Mouse (Mus musculus) T-helper 17 cell (primary cell): ENCODE data around the gene Rab36.

Experiments
- in situ Hi-C, 2 experiments: fragments of 300-600 bp; cut with MboI, MseI; formaldehyde crosslinking; loops; 1 replicate in 1 of 2; 2 replicates in 1 of 2; pipeline ENCODE4 v1.15.1; 2025; ENCODE audit warnings: high pct_unique_total_duplicates in 2 of 2

The Rab36 gene

GRCm38 (mm10) chr10:75067446-75067845 is 30.6 kb downstream of the Rab36 start:
- in situ Hi-C loops = no loop called here

GRCm38 (mm10) chr10:75068086-75068485 is 31.2 kb downstream of the Rab36 start:
- in situ Hi-C loops = no loop called here

GRCm38 (mm10) chr10:75068624-75069328 is 31.9 kb downstream of the Rab36 start:
- in situ Hi-C loops = no loop called here

GRCm38 (mm10) chr10:75070281-75070976 is 33.6 kb downstream of the Rab36 start:
- in situ Hi-C loops = no loop called here

- in situ Hi-C loops = no loop called here
These were observed 38.8 kb downstream of the Rab36 start for GRCm38 (mm10) chr10:75075665-75076064.

- in situ Hi-C loops = no loop called here
These were observed 41.6 kb downstream of the Rab36 start for GRCm38 (mm10) chr10:75078174-75079128.

GRCm38 (mm10) chr10:75085330-75085729 is 48.5 kb downstream of the Rab36 start:
- in situ Hi-C loops = no loop called here

GRCm38 (mm10) chr10:75088471-75088870 is 51.6 kb downstream of the Rab36 start:
- in situ Hi-C loops = no loop called here

- in situ Hi-C loops = no loop called here
These were observed 54.8 kb downstream of the Rab36 start for GRCm38 (mm10) chr10:75091478-75092152.

GRCm38 (mm10) chr10:75093252-75093987 is 56.6 kb downstream of the Rab36 start:
- in situ Hi-C loops = no loop called here

GRCm38 (mm10) chr10:75094338-75094737 is 57.5 kb downstream of the Rab36 start:
- in situ Hi-C loops = no loop called here

- in situ Hi-C loops = no loop called here
These were observed 58.4 kb downstream of the Rab36 start for GRCm38 (mm10) chr10:75095216-75095615.

GRCm38 (mm10) chr10:75098446-75099183 is 61.8 kb downstream of the Rab36 start:
- in situ Hi-C loops = no loop called here

- in situ Hi-C loops = loop anchor here in 1 of 2 experiments (5.0 kb wide), 1 partner anchor 38 kb away; the partner anchor contains the start of gene Bcr
These were observed 63.4 kb downstream of the Rab36 start for GRCm38 (mm10) chr10:75100298-75100697.

GRCm38 (mm10) chr10:75103502-75103901 is 66.6 kb downstream of the Rab36 start:
- in situ Hi-C loops = loop anchor here in 1 of 2 experiments (5.0 kb wide), 1 partner anchor 41 kb away; the partner anchor contains the start of gene Bcr
